Mouse (Mus musculus) MEL (cell line): ENCODE measurements at regions not wholly inside any gene's neighbourhood (a gene's known extent, or its start where the extent isn't known, plus 50 kb on each side); places are given as distances from the start of the nearest gene placed in this dataset.

ENCODE experiments used
- CTCF ChIP-seq, 3 experiments: IDR thresholded peaks in 2 of 3; conservative IDR thresholded peaks in 1 of 3; 2 replicates each; pipeline ENCODE4 v1.5.1; 2011 to 2012; ENCODE audit warnings: low read length in 3 of 3, low read depth in 2 of 3, mild to moderate bottlenecking in 2 of 3, improper control_type of control experiment in 1 of 3, inconsistent platforms in 1 of 3, mixed read lengths in 1 of 3, moderate library complexity in 1 of 3; ENCODE audit not compliant: control insufficient read depth in 1 of 3, insufficient read depth in 1 of 3, poor library complexity in 1 of 3, severe bottlenecking in 1 of 3
- EP300 ChIP-seq, 2 experiments: IDR thresholded peaks; 2 replicates each; pipeline ENCODE4 v1.6.1; 2011; ENCODE audit warnings: improper control_type of control experiment in 2 of 2, low read length in 2 of 2, low read depth in 1 of 2, mild to moderate bottlenecking in 1 of 2
- GABPA ChIP-seq: IDR thresholded peaks from 2 replicates; pipeline ENCODE4 v1.6.1; 2012; ENCODE audit warnings: low read depth, mild to moderate bottlenecking, inconsistent platforms, low read length, improper control_type of control experiment, moderate library complexity
- MAFK ChIP-seq: IDR thresholded peaks from 2 replicates; pipeline ENCODE4 v1.6.1; 2011; ENCODE audit warnings: low read depth, mild to moderate bottlenecking, low read length, improper control_type of control experiment, borderline replicate concordance
- POLR2A ChIP-seq, 2 experiments: IDR thresholded peaks; 2 replicates each; pipeline ENCODE4 v1.6.1; 2011 to 2012; ENCODE audit warnings: low read length in 2 of 2, mild to moderate bottlenecking in 2 of 2, control low read depth in 1 of 2, improper control_type of control experiment in 1 of 2, low read depth in 1 of 2, moderate library complexity in 1 of 2; ENCODE audit not compliant: control insufficient read depth in 1 of 2, insufficient read depth in 1 of 2, poor library complexity in 1 of 2
- RAD21 ChIP-seq: IDR thresholded peaks from 2 replicates; pipeline ENCODE4 v1.6.1; 2011; ENCODE audit warnings: mild to moderate bottlenecking, low read depth, low read length, improper control_type of control experiment
- SIN3A ChIP-seq: IDR thresholded peaks from 2 replicates; pipeline ENCODE4 v1.6.1; 2012; ENCODE audit warnings: low read length, improper control_type of control experiment, inconsistent platforms
- ZNF384 ChIP-seq: IDR thresholded peaks from 2 replicates; pipeline ENCODE4 v1.6.1; 2012; ENCODE audit warnings: low read depth, mild to moderate bottlenecking, inconsistent platforms, low read length, improper control_type of control experiment

DNA sequence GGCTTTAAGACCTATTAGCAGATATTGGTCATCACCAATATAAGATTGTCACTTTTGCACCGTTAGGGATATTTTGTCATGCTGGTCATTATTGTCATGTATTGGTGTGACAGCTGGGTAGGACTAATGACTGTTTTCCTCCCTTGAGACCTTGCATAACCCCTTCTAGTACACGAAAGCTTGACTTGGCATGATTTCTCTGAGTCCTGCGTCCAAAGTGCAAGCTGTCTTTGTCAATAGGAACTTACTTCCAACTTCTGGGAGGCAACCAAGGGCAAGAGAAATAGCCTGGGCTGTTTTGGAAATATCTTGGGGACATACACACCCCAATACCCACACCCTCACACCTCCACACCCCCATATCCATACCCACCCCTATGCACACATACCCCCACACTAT is 167.7 kb downstream of the Pmp22 start:
- TF ChIP-seq GABPA (no peak), EP300 (IDR thresholded peaks at IDR 0.05; ENCODE audit: low read depth in 1 of 2, low read length in 2 of 2) (no peak), POLR2A (IDR thresholded peaks at IDR 0.05; ENCODE audit: control insufficient read depth in 1 of 2, insufficient read depth in 1 of 2, low read depth in 1 of 2, low read length in 2 of 2, poor library complexity in 1 of 2) (no peak), ZNF384 (no peak), CTCF (IDR thresholded peaks at IDR 0.05 in 2 of 3, conservative IDR thresholded peaks at IDR 0.05 in 1 of 3; ENCODE audit: control insufficient read depth in 1 of 3, insufficient read depth in 1 of 3, low read depth in 2 of 3, low read length in 3 of 3, poor library complexity in 1 of 3, severe bottlenecking in 1 of 3) (no peak), SIN3A (no peak), MAFK (no peak), RAD21 (no peak)
